Mouse (Mus musculus) neutrophil, adult 5-6 weeks (primary cell): ENCODE measurements around the gene Shmt1. TPM values are rescaled to one million over a fixed set of nuclear protein-coding genes. Genes with fewer than 3 reads are reported as not detected.

Experiments
- ATAC-seq: fragments of 151-379, 151-347 bp; 2 replicates; pipeline ENCODE4 v1.8.0; 2017; ENCODE audit warnings: mild to moderate bottlenecking, moderate TSS enrichment; ENCODE audit not compliant: insufficient number of reproducible peaks, poor library complexity, low FRiP score, severe bottlenecking; ENCODE audit errors: extremely low read depth
- total RNA-seq: library from RNA; stranded (forward); fragments of 200-1000 nt; gene quantifications from 2 replicates; pipeline ENCODE4 v1.2.3, GENCODE M21; 2017

Gene Shmt1
- total RNA-seq, 1 experiment from 2014 or later, result 0.93 TPM

GRCm38 (mm10) chr11:60761681-60762080 lies 49.8 kb downstream of the Shmt1 start:
- ATAC-seq, result no peak

GRCm38 (mm10) chr11:60755570-60755969 lies 55.9 kb downstream of the Shmt1 start:
- no peak for ATAC-seq

DNA sequence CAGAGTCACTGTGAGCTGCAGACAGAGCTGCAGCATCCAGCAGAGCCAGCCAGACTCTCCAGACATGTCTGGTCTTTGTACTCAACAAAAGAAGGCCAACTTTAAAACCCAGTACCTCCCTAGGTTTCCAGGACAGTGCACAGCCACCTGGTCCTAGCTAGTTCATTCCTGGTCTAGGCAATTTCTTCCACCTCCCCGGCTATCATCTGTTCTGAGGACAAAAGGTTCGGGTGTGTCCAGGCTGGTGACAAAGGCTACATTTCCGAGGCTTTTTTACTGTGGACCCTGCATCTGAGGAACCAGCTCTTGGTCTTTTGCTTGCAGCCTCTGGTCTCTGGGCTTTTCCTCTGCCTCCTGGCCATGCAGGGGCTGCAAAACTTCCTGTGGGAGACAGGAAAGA lies 71.2 kb downstream of the Shmt1 start:
- no peak for ATAC-seq

Other genes starting within 250 kb of the Shmt1 start
- gene Llgl1, start 112.0 kb downstream of the Shmt1 start, total RNA-seq, result 9.2 and 11.3 TPM in 2 replicates
- 249 and 288 TPM in 2 replicates for gene Flii, start 84.5 kb downstream of the Shmt1 start, total RNA-seq
- gene Mief2, start 83.3 kb downstream of the Shmt1 start, total RNA-seq, result 12.8 and 15.2 TPM in 2 replicates
- 20.6 and 20.9 TPM in 2 replicates for gene Top3a, start 34.4 kb downstream of the Shmt1 start, total RNA-seq
- 29.6 and 31.2 TPM in 2 replicates for gene Smcr8, start 34.2 kb downstream of the Shmt1 start, total RNA-seq
- 7.0 and 7.8 TPM in 2 replicates for gene Dhrs7b, start 18.9 kb upstream of the Shmt1 start, total RNA-seq
- 26.0 and 27.6 TPM in 2 replicates for gene Tmem11, start 67.6 kb upstream of the Shmt1 start, total RNA-seq
- 6.4 and 6.5 TPM in 2 replicates for gene Natd1, start 103.0 kb upstream of the Shmt1 start, total RNA-seq
- gene Map2k3, start 120.3 kb upstream of the Shmt1 start, total RNA-seq, result 44.1 and 49.0 TPM in 2 replicates
- gene Kcnj12, start 210.8 kb upstream of the Shmt1 start, total RNA-seq, result not detected in 2 replicates